Mouse (Mus musculus) heart, adult 2 months (tissue): ENCODE data around the gene Acvr1b. TPM values are rescaled to one million over a fixed set of nuclear protein-coding genes. Genes with fewer than 3 reads are reported as not detected.
A peak's percentile ranks its signal among the peaks of the same experiment; 100 is the strongest.

Experiments
- DNase-seq, 2 experiments: peaks; one replicate each; pipeline ENCODE4 v3.0.0; 2021
- H3K27ac ChIP-seq: fragments of 200-600 bp; 2 replicates; pipeline ENCODE4 v1.8.1; 2022
- H3K27me3 ChIP-seq: fragments of 200-500 bp; 2 replicates; pipeline ENCODE4 v1.6.1; 2012; ENCODE audit warnings: mild to moderate bottlenecking, low read length, inconsistent platforms, mixed read lengths; ENCODE audit not compliant: control insufficient read depth, insufficient read depth
- H3K36me3 ChIP-seq: fragments of 200-500 bp; 2 replicates; pipeline ENCODE4 v1.6.1; 2012; ENCODE audit warnings: low read length, inconsistent platforms; ENCODE audit not compliant: control insufficient read depth, insufficient read depth
- H3K4me1 ChIP-seq: fragments of 200-500 bp; 2 replicates; pipeline ENCODE4 v1.6.1; 2011; ENCODE audit warnings: low read length; ENCODE audit not compliant: control insufficient read depth, insufficient read depth
- H3K4me3 ChIP-seq: fragments of 200-600 bp; 2 replicates; pipeline ENCODE4 v1.8.1; 2022
- H3K79me2 ChIP-seq: fragments of 200-500 bp; replicated peaks from 2 replicates; pipeline ENCODE4 v1.6.1; 2012; ENCODE audit warnings: mild to moderate bottlenecking, inconsistent platforms, low read length, moderate library complexity, mixed read lengths; ENCODE audit not compliant: control insufficient read depth, insufficient read depth
- H3K9ac ChIP-seq: fragments of 200-500 bp; 2 replicates; pipeline ENCODE4 v1.6.1; 2012; ENCODE audit warnings: low read depth, mild to moderate bottlenecking, control low read depth, inconsistent platforms, low read length, mixed read lengths
- CTCF ChIP-seq: fragments of 200-600 bp; IDR thresholded peaks from 2 replicates; pipeline ENCODE4 v1.8.1; 2022; ENCODE audit warnings: antibody characterized with exemption, mild to moderate bottlenecking, moderate library complexity
- EP300 ChIP-seq: fragments of 200-500 bp; IDR thresholded peaks from 2 replicates; pipeline ENCODE4 v1.6.1; 2011; ENCODE audit warnings: low read depth, low read length, control low read depth; ENCODE audit not compliant: insufficient read depth
- POLR2A ChIP-seq: fragments of 200-500 bp; IDR thresholded peaks from 2 replicates; pipeline ENCODE4 v1.6.1; 2011; ENCODE audit warnings: mild to moderate bottlenecking, low read depth, low read length, control low read depth; ENCODE audit not compliant: insufficient read depth
- WGBS: fragments of 180-500 bp; shearing (Covaris S2); methylation state at CpG from one replicate; pipeline ENCODE4 v1.1.7; 2018; 5-methylcytosine and 5-hydroxymethylcytosine counted together
- intact Hi-C: fragments of 180-260 bp; cut with DNase I; formaldehyde crosslinking; loops from one replicate; pipeline ENCODE4 v1.15.1; 2025
- long read RNA-seq: library from polyadenylated mRNA; stranded (forward); transcript quantifications from one replicate; pipeline ENCODE4 v2.0.0, GENCODE M21; 2021
- polyA plus RNA-seq: library from polyadenylated mRNA; depleted of rRNA; stranded (reverse); fragments of >200 nt; gene quantifications from 2 replicates; pipeline ENCODE4 v1.2.3, GENCODE M21; 2012; rRNA removed
- total RNA-seq, 2 experiments: library from RNA; stranded (reverse); gene quantifications; 2 replicates each; pipeline ENCODE4 v1.2.3; 2021

Gene Acvr1b
- total RNA-seq (10 to 100 TPM in 1 of 2 experiments, 1 to 10 TPM in 1; 9.9 to 12.3 TPM), polyA plus RNA-seq (15.3 and 19.3 TPM in 2 replicates)
- long read RNA-seq = 0 reads

- H3K79me2 ChIP-seq = no peaks in the 10 kb centered on the region; the same call in 1 of the 2 replicates
- peak within 1 kb of the TSS; percentile 81 for H3K4me3 ChIP-seq
- peak; percentile 96 to 97 for DNase-seq
- under 1% methylated on average over 67 of the region's 87 CpGs for WGBS
- H3K4me1 ChIP-seq = peaks cover 1% of the 10 kb centered on the region; the same call in 1 of the 2 replicates
- H3K27ac ChIP-seq = peak within 1 kb of the TSS; percentile 90
- no peaks in the 10 kb centered on the region for H3K27me3 ChIP-seq
- no peaks in the 10 kb centered on the region for H3K36me3 ChIP-seq
- peak within 1 kb of the TSS; percentile 98 for H3K9ac ChIP-seq
- TF ChIP-seq CTCF (no peak), POLR2A (peak; percentile 82), EP300 (no peak)
- intact Hi-C loops = loop anchor here (1.0 kb wide), 1 partner anchor 28 kb away; no protein-coding TSS in a partner anchor
These were observed at the start of gene Acvr1b for GRCm38 (mm10) chr15:101173421-101174211. Gene Acvr1b, plus strand, starts transcription at chr15:101174067.

GRCm38 (mm10) chr15:101125561-101125960, 48.3 kb upstream of the Acvr1b start:
- TF ChIP-seq POLR2A (no peak), EP300 (no peak), CTCF (no peak)
- intact Hi-C loops = no loop called here
- no peak overlapping the region for H3K9ac ChIP-seq
- WGBS = 86% methylated on average over 6 of the region's 6 CpGs
- peaks cover 20% of the 10 kb centered on the region for H3K4me1 ChIP-seq
- DNase-seq = no peak
- no peaks in the 10 kb centered on the region for H3K36me3 ChIP-seq
- H3K27me3 ChIP-seq = no peaks in the 10 kb centered on the region
- no peaks in the 10 kb centered on the region for H3K79me2 ChIP-seq
- no peak overlapping the region for H3K4me3 ChIP-seq
- H3K27ac ChIP-seq = no peak overlapping the region

GRCm38 (mm10) chr15:101126876-101127544, 46.9 kb upstream of the Acvr1b start:
- H3K79me2 ChIP-seq = no peaks in the 10 kb centered on the region
- no peaks in the 10 kb centered on the region for H3K27me3 ChIP-seq

GRCm38 (mm10) chr15:101128181-101129089, 45.4 kb upstream of the Acvr1b start, which contains the start of gene Acvrl1:
Gene Acvrl1, plus strand, starts transcription at chr15:101128522.
- intact Hi-C loops = no loop called here

More at GRCm38 (mm10) chr15:101126876-101127544, 46.9 kb upstream of the Acvr1b start:
- H3K9ac ChIP-seq = no peak overlapping the region
- peaks cover 31% of the 10 kb centered on the region for H3K4me1 ChIP-seq
- TF ChIP-seq EP300 (no peak), POLR2A (0 out of 2 replicates have a peak, but pooled peaks have one; percentile 52)
- no peak overlapping the region for H3K4me3 ChIP-seq
- peak overlapping the region; percentile 98 for H3K27ac ChIP-seq
- peak; percentile 72 to 75 for DNase-seq
- intact Hi-C loops = no loop called here
- WGBS = 60% methylated on average over 12 of the region's 12 CpGs
- H3K36me3 ChIP-seq = no peaks in the 10 kb centered on the region

GRCm38 (mm10) chr15:101129412-101129811, 44.5 kb upstream of the Acvr1b start:
- H3K27me3 ChIP-seq = no peaks in the 10 kb centered on the region
- H3K4me3 ChIP-seq = peak overlapping the region; percentile 70
- intact Hi-C loops = no loop called here
- no peaks in the 10 kb centered on the region for H3K79me2 ChIP-seq
- peak overlapping the region; percentile 98 for H3K27ac ChIP-seq
- TF ChIP-seq CTCF (no peak), POLR2A (no peak), EP300 (no peak)
- peak in 1 of 2 experiments; percentile 52 for DNase-seq
- 20% methylated on average over 5 of the region's 5 CpGs for WGBS
- H3K36me3 ChIP-seq = no peaks in the 10 kb centered on the region; the same call in 1 of the 2 replicates
- peak overlapping the region; percentile 81 for H3K9ac ChIP-seq
- peaks cover 29% of the 10 kb centered on the region for H3K4me1 ChIP-seq

More at GRCm38 (mm10) chr15:101128181-101129089, 45.4 kb upstream of the Acvr1b start, which contains the start of gene Acvrl1:
- H3K9ac ChIP-seq = peak within 1 kb of the TSS; percentile 81
- 6% methylated on average over 46 of the region's 46 CpGs for WGBS
- peak within 1 kb of the TSS; percentile 98 for H3K27ac ChIP-seq
- no peaks in the 10 kb centered on the region for H3K79me2 ChIP-seq
- H3K4me1 ChIP-seq = peaks cover 29% of the 10 kb centered on the region
- DNase-seq = peak; percentile 85 to 87
- no peaks in the 10 kb centered on the region; the same call in 1 of the 2 replicates for H3K36me3 ChIP-seq
- TF ChIP-seq EP300 = 0 out of 2 replicates have a peak, but pooled peaks have one; percentile 36
- TF ChIP-seq POLR2A = peak; percentile 55
- 0 out of 2 replicates have a peak, but pooled peaks have one; percentile 7 for TF ChIP-seq CTCF
- peak within 1 kb of the TSS; percentile 70 for H3K4me3 ChIP-seq
- H3K27me3 ChIP-seq = no peaks in the 10 kb centered on the region
